Mouse (Mus musculus) cerebral cortex, adult 2 months (tissue): ENCODE measurements around the gene Calb2.

ENCODE experiments used
- WGBS: fragments of 180-500 bp; shearing (Covaris S2); methylation state at CpG from one replicate; pipeline ENCODE4 v1.1.7; 2018; 5-methylcytosine and 5-hydroxymethylcytosine counted together

Calb2 gene

DNA sequence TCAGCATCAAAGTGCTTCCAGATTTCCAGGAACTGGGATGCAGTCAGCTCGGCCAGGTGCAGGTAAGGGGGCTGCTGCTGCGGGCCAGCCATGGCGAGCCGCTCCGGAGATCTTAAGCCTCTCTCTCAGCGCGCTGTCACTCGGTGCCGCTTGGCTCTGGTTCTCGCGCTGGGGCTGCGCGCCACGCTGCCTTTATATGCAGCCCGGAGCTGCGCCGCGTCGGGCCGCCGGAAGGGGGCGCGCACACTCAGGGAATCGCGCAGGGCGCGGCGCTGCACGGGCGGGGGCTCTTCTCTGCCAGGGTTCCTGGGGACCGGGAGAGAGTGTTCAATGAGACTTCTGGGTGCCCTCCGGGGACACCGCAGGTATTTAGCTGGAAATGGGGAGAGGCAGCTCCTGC lies at the start of gene Calb2:
TSS of gene Calb2 (minus strand) at position 165 of the 400 bp plus-strand sequence.
- 1% methylated on average over 33 of the region's 33 CpGs for WGBS

GRCm38 (mm10) chr8:110217681-110218131 lies 49.7 kb upstream of the Calb2 start:
- under 1% methylated on average over 43 of the region's 43 CpGs for WGBS

- WGBS, result 23% methylated on average over 5 of the region's 5 CpGs
Observed at GRCm38 (mm10) chr8:110217198-110217597, 49.2 kb upstream of the Calb2 start.

DNA sequence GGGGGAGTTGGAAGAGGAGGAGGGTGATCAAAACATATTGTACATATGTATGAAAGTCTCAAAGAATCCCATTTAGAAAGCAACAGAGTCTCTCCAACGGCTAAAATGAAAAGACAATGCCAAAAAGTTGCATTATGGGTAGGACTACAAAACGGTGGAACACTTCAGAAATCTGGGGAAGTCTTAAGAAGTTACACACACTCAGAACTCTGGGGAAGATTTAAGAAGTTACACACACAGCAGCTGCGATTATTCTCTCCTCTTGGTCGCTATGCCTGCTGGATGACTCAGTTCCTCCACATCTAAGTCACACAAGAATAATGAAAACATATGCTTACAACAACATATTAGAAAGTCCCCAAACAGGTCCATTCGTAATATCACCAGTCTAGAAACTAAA lies 48.2 kb upstream of the Calb2 start:
- 72% methylated on average over 5 of the region's 5 CpGs for WGBS

DNA sequence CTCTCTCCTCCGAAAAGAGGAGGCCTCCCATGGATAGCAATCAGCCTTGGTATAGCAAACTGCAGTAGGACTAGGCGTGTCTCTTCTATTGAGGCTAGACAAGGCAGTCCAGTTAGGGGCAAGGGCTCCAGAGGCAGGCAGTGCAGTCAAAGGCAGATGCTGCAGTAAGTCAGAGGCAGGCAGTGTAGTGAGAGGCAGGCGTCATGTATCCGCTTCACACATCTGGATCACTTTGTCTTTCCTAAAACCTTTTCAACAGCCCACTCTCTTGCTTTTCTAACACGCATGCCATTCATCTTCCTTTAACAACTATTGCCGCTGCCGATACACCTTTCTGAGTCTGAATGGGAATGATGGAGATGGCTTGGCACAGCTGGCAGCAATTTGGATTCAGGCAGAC lies 47.4 kb upstream of the Calb2 start, which contains the start of gene Cmtr2:
TSS of gene Cmtr2 (plus strand) at position 301 of the 400 bp plus-strand sequence.
- WGBS, result 71% methylated on average over 7 of the region's 7 CpGs

DNA sequence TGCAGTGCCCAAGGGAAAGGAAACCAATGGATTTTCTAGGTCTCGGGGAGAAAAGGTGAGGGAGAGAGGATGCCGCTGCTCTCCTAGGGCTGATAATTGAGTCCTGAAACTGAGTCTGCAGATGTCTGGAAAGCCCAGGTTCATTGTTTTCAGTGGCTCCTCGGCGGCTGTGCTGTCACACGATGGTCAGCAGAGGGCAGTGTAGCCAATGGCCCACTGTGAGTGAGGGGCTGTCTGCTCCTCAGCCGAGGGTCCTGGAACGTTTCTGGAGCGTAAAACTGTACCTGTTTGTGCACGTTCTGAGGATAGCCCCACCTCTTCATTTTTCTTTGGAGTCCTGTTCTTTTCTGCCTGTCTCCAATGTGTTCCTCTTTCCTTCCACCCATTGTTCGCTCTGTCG lies 33.8 kb upstream of the Calb2 start:
- 43% methylated on average over 11 of the region's 11 CpGs for WGBS

- 31% methylated on average over 5 of the region's 5 CpGs for WGBS
Observed at GRCm38 (mm10) chr8:110196678-110197077, 28.7 kb upstream of the Calb2 start.

DNA sequence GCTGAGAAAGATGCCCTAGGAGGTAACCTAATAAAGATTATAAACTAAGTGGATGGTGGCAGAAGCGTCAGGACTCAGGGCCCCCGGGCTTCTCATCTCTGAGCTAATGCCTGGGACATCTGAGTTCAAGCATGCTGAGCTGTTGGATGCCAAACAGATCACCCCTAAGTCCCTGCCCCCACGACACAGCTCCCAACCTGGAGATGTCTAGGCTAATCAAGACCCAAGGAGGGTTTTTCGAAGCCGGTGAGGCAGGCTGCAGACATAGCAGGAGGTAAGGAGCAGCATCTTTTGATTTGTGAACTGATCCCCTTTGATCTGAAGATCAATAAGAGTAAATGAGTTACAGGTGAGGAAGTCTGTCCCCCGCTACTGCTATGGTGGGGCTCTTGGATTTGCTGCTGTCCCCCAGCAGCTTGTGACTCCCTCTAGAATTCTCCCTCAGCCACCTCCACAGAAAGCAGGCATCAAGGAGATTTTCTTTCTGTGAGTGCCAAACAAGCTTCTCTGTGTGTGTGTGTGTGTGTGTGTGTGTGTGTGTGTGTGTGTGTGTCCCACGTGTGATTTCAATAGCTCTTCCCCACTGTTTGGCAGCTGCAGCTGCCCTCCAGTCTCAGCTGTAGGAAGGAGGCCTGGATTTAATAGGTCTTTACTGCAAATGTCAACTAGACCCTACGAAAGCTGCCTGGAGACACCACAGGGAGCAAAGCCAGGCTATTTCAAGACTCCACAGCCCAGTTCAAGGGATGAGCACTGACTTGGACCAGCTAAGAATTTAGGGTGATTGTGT lies 21.1 kb upstream of the Calb2 start:
- 42% methylated on average over 8 of the region's 8 CpGs for WGBS

DNA sequence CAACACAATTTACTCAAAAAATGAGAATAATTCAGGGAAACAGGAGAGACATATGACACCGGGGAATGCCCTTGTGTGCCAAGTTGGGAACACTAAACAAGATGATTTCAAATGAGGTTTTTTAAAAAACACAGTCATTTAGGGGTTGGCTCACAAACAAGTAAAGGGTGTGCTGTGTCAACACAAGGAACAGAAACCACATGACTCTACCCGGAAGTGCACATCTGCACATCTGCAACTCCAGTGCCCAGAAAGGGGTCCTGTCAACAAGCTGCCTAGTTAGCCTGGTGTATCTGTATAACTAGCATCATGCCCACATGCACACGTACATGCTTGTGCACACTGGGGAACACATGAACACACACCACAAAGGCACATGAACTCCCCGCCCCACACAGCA lies 17.5 kb upstream of the Calb2 start:
- WGBS, result 72% methylated on average over 4 of the region's 4 CpGs

- 55% methylated on average over 11 of the region's 11 CpGs for WGBS
Observed at GRCm38 (mm10) chr8:110183748-110184147, 15.7 kb upstream of the Calb2 start.

- 58% methylated on average over 11 of the region's 11 CpGs for WGBS
Observed at GRCm38 (mm10) chr8:110182735-110183367, 14.8 kb upstream of the Calb2 start.

- 34% methylated on average over 22 of the region's 22 CpGs for WGBS
Observed at GRCm38 (mm10) chr8:110177359-110178155, 9.5 kb upstream of the Calb2 start.

DNA sequence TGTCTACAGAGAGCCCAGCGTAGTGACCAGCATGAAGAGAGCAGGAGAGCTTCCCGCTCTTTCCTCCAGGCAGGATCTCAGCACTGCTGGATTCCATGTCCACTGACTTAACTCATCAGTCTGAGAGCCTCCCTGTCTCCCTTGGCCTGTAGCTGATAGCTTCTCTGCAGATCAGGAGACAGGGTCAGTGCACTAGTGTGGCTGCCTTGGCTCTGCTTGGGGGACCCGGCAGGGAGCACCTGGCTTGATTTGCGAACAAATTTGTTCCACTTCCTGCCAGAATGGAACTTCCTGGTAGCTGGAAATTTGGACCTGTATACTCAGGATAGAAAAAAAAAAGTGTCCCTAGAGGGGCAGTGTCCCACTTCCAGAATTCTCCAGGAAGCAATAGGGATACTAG lies 6.8 kb upstream of the Calb2 start:
- 81% methylated on average over 4 of the region's 4 CpGs for WGBS

GRCm38 (mm10) chr8:110172161-110172560 lies 4.2 kb upstream of the Calb2 start:
- 49% methylated on average over 6 of the region's 6 CpGs for WGBS

DNA sequence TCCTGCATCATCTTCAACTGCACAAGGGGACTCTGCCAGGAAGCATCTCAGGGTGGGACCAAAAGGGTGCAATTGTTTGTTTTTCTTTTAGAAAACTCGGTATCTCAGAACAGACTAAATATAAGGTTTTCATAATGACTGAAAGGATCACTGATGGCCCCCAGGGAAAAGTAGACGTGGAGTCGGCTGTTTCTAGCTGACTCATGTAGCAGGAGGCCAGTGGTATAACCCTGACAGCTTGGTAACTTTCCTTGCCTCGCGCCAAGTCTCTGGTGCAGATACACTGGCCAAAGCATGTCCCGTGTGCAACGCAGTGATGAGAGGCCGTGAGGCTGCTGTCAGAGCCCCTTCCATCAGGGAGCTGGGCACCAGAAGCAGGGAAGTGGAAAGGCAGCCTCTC lies 1.7 kb downstream of the Calb2 start:
- 84% methylated on average over 8 of the region's 8 CpGs for WGBS

DNA sequence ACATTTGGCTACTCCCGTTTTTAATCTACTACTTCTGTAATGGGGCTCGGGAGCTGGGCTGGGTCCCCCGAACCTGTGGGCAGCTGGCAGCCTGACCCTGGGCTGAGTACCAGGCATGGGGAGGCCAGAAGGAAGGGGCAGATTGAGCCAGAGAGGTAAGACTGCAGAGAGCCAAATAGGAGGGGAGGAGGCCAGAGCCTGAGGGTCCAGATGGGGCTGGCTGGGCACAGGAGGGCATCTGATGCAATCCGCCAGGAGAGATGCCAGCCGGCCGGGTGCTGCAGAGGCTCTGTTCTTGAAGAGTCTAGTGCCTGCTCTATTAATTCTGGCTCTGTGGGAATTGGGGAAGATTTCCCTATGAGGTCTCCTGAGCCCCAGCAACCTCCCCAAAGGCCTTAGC lies 6.0 kb downstream of the Calb2 start:
- 72% methylated on average over 6 of the region's 6 CpGs for WGBS

DNA sequence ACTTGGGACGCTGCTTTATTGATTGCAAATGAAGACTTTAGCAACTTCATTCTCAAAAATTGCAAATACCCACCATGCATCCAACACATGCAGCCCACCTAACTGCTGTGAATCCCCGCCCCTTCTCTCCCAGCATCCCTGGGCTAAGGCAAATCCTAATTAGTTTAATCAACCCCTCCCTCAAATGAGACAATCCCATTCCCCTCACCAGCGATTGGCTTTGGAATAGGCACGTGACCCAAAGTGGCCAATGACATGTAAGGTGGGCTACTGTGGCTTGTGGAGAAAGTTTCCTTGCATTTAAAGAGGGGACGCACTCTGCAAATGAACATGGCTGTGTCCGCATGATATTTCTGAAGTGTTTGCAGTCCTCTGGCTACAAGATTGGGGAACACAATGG lies 15.1 kb downstream of the Calb2 start:
- WGBS, result 73% methylated on average over 6 of the region's 6 CpGs

- 4% methylated on average over 4 of the region's 4 CpGs for WGBS
Observed at GRCm38 (mm10) chr8:110145538-110145937, 22.5 kb downstream of the Calb2 start.

GRCm38 (mm10) chr8:110140770-110141169 lies 27.2 kb downstream of the Calb2 start:
- 81% methylated on average over 4 of the region's 4 CpGs for WGBS

GRCm38 (mm10) chr8:110140156-110140555 lies 27.9 kb downstream of the Calb2 start:
- WGBS, result 55% methylated on average over 3 of the region's 3 CpGs

GRCm38 (mm10) chr8:110135515-110135914 lies 32.5 kb downstream of the Calb2 start:
- WGBS, result 57% methylated on average over 7 of the region's 7 CpGs

- 76% methylated on average over 8 of the region's 8 CpGs for WGBS
Observed at GRCm38 (mm10) chr8:110134236-110134635, 33.8 kb downstream of the Calb2 start.
